Mouse (Mus musculus): ENCODE data around the gene Olfr263. TPM values are rescaled to one million over a fixed set of nuclear protein-coding genes. Genes with fewer than 3 reads are reported as not detected.

Olfr263 gene
- not detected for polyA plus RNA-seq (2015; fragmentation: Illumina TruSeq; extraction: RNeasy Lipid Tissue Mini Kit (QIAGEN cat#74804); ENCODE audit: insufficient read depth, low read depth, low replicate concordance)

GRCm38 (mm10) chr13:21129339-21129738 is at the start of gene Olfr263:
Olfr263 (plus strand) TSS chr13:21129639.

GRCm38 (mm10) chr13:21111183-21111582 is 18.3 kb upstream of the Olfr263 start, which contains the start of gene Olfr1369-ps1:
Olfr1369-ps1 (plus strand) TSS chr13:21111483.

GRCm38 (mm10) chr13:21145767-21146166 is 16.3 kb downstream of the Olfr263 start, which contains the start of gene Olfr1368:
Olfr1368 (minus strand) TSS chr13:21145867.

GRCm38 (mm10) chr13:21179367-21179723 is 49.9 kb downstream of the Olfr263 start, which contains the start of gene Trim27:
Trim27 (plus strand) TSS chr13:21179445.

Other genes starting within 250 kb of the Olfr263 start
- not detected for gene Olfr1370, start 54.7 kb upstream of the Olfr263 start, polyA plus RNA-seq (2015; fragmentation: Illumina TruSeq; extraction: RNeasy Lipid Tissue Mini Kit (QIAGEN cat#74804); ENCODE audit: insufficient read depth, low read depth, low replicate concordance)
- gene Olfr1369-ps1, start 18.2 kb upstream of the Olfr263 start, polyA plus RNA-seq (2015; fragmentation: Illumina TruSeq; extraction: RNeasy Lipid Tissue Mini Kit (QIAGEN cat#74804); ENCODE audit: insufficient read depth, low read depth, low replicate concordance) = not detected
- not detected for gene Olfr1368, start 16.2 kb downstream of the Olfr263 start, polyA plus RNA-seq (2015; fragmentation: Illumina TruSeq; extraction: RNeasy Lipid Tissue Mini Kit (QIAGEN cat#74804); ENCODE audit: insufficient read depth, low read depth, low replicate concordance)
- gene Trim27, start 49.8 kb downstream of the Olfr263 start, polyA plus RNA-seq (2015; fragmentation: Illumina TruSeq; extraction: RNeasy Lipid Tissue Mini Kit (QIAGEN cat#74804); ENCODE audit: insufficient read depth, low read depth, low replicate concordance) = 14.8 TPM
- 1.3 TPM for gene Gpx5, start 163.1 kb downstream of the Olfr263 start, polyA plus RNA-seq (2015; fragmentation: Illumina TruSeq; extraction: RNeasy Lipid Tissue Mini Kit (QIAGEN cat#74804); ENCODE audit: insufficient read depth, low read depth, low replicate concordance)
- gene Gpx6, start 182.5 kb downstream of the Olfr263 start, polyA plus RNA-seq (2015; fragmentation: Illumina TruSeq; extraction: RNeasy Lipid Tissue Mini Kit (QIAGEN cat#74804); ENCODE audit: insufficient read depth, low read depth, low replicate concordance) = not detected
- not detected for gene Olfr1367, start 217.3 kb downstream of the Olfr263 start, polyA plus RNA-seq (2015; fragmentation: Illumina TruSeq; extraction: RNeasy Lipid Tissue Mini Kit (QIAGEN cat#74804); ENCODE audit: insufficient read depth, low read depth, low replicate concordance)
- 1.2 TPM for gene Zscan12, start 233.2 kb downstream of the Olfr263 start, polyA plus RNA-seq (2015; fragmentation: Illumina TruSeq; extraction: RNeasy Lipid Tissue Mini Kit (QIAGEN cat#74804); ENCODE audit: insufficient read depth, low read depth, low replicate concordance)